Mouse (Mus musculus): ENCODE results near the gene Olfr1028. TPM values are rescaled to one million over a fixed set of nuclear protein-coding genes. Genes with fewer than 3 reads are reported as not detected.

Olfr1028 gene
- total and polyA plus RNA-seq, 3 experiments: not detected

GRCm38 (mm10) chr2:85978976-85979375 is 28.7 kb downstream of the Olfr1028 start, which contains the start of gene Olfr1030:
Gene Olfr1030 (plus strand): TSS chr2:85979276.
- TF ChIP-seq ZKSCAN1 (IDR thresholded peaks at IDR 0.05; ENCODE audit: borderline replicate concordance, low read depth, low read length) (no peak), SMC3 (IDR thresholded peaks at IDR 0.05; ENCODE audit: low read depth, low read length) (no peak), GABPA (IDR thresholded peaks at IDR 0.05; ENCODE audit: insufficient replicate concordance, low read depth, low read length) (no peak), POLR2AphosphoS2 (IDR thresholded peaks at IDR 0.05; ENCODE audit: low read depth, low read length) (no peak)
- H3K27me3 ChIP-seq (replicated peaks): no peaks in the 10 kb centered on the region
- H3K36me3 ChIP-seq (replicated peaks in 1 of 2; ENCODE audit: control insufficient read depth in 1 of 2, insufficient read depth in 1 of 2, low read length in 1 of 2): no peaks in the 10 kb centered on the region
- no peak within 1 kb of the TSS for H3K27ac ChIP-seq (ENCODE audit: insufficient read depth, low read depth)
- no peak within 1 kb of the TSS for H3K4me3 ChIP-seq (replicated peaks in 1 of 3; ENCODE audit: low read depth in 2 of 3, low read length in 2 of 3, poor library complexity in 1 of 3)
- no peaks in the 10 kb centered on the region for H3K4me1 ChIP-seq (ENCODE audit: control insufficient read depth in 1 of 2, insufficient read depth in 2 of 2)
- peaks cover 14% of the 10 kb centered on the region for H3K9me3 ChIP-seq (replicated peaks; ENCODE audit: low read length)
- in situ Hi-C loops (cut with MboI; ENCODE audit: low pct_ligation_motif_present, low pct_unique_long_range_greater_than_20kb, low sequenced_read_pairs) (no loop called here), dilution Hi-C loops (cut with MboI; ENCODE audit: extremely low pct_ligation_motif_present, extremely low pct_unique_long_range_greater_than_20kb, low sequenced_read_pairs) (no loop called here)
- no peaks in the 10 kb centered on the region for H3K79me2 ChIP-seq (replicated peaks; ENCODE audit: control insufficient read depth, extremely low read depth, insufficient read depth, poor library complexity, severe bottlenecking)
- DNase-seq (ENCODE audit: extremely low read depth): no peak
- H3K4me2 ChIP-seq (ENCODE audit: insufficient read depth, low read depth, poor library complexity, severe bottlenecking): no peak within 1 kb of the TSS
- H3K9ac ChIP-seq (ENCODE audit: insufficient read depth, low read depth): no peak within 1 kb of the TSS

- H3K36me3 ChIP-seq (replicated peaks in 1 of 2; ENCODE audit: control insufficient read depth in 1 of 2, insufficient read depth in 1 of 2, low read length in 1 of 2): no peaks in the 10 kb centered on the region
- no peaks in the 10 kb centered on the region for H3K79me2 ChIP-seq (replicated peaks; ENCODE audit: control insufficient read depth, extremely low read depth, insufficient read depth, poor library complexity, severe bottlenecking)
- no peaks in the 10 kb centered on the region for H3K4me1 ChIP-seq (ENCODE audit: control insufficient read depth in 1 of 2, insufficient read depth in 2 of 2)
- H3K4me2 ChIP-seq (ENCODE audit: insufficient read depth, low read depth, poor library complexity, severe bottlenecking): no peak within 1 kb of the TSS
- no peaks in the 10 kb centered on the region for H3K27me3 ChIP-seq (replicated peaks)
- H3K9ac ChIP-seq (ENCODE audit: insufficient read depth, low read depth): no peak within 1 kb of the TSS
- dilution Hi-C loops (cut with MboI; ENCODE audit: extremely low pct_ligation_motif_present, extremely low pct_unique_long_range_greater_than_20kb, low sequenced_read_pairs) (no loop called here), in situ Hi-C loops (cut with MboI; ENCODE audit: low pct_ligation_motif_present, low pct_unique_long_range_greater_than_20kb, low sequenced_read_pairs) (no loop called here)
- H3K9me3 ChIP-seq (replicated peaks; ENCODE audit: low read length): peaks cover 15% of the 10 kb centered on the region
- DNase-seq (ENCODE audit: extremely low read depth): no peak
- H3K4me3 ChIP-seq (replicated peaks in 1 of 3; ENCODE audit: low read depth in 2 of 3, low read length in 2 of 3, poor library complexity in 1 of 3): no peak within 1 kb of the TSS
- no peak for TF ChIP-seq HCFC1 (IDR thresholded peaks at IDR 0.05; ENCODE audit: low read depth, low read length)
- TF ChIP-seq ZMIZ1 (IDR thresholded peaks at IDR 0.05; ENCODE audit: low read depth, low read length): no peak
- no peak for TF ChIP-seq SMC3 (IDR thresholded peaks at IDR 0.05; ENCODE audit: low read depth, low read length)
- TF ChIP-seq MYC (IDR thresholded peaks at IDR 0.05; ENCODE audit: low read depth, low read length): no peak
- TF ChIP-seq ETS1 (conservative IDR thresholded peaks at IDR 0.05; ENCODE audit: low read depth, low read length): no peak
- no peak for TF ChIP-seq USF2 (conservative IDR thresholded peaks at IDR 0.05; ENCODE audit: low read depth, low read length)
- no peak for TF ChIP-seq JUND (conservative IDR thresholded peaks at IDR 0.05; ENCODE audit: low read depth, low read length)
- TF ChIP-seq POLR2A (IDR thresholded peaks at IDR 0.05; ENCODE audit: low read depth, low read length): no peak
- no peak for TF ChIP-seq MAFK (IDR thresholded peaks at IDR 0.05; ENCODE audit: insufficient replicate concordance, low read length)
- TF ChIP-seq USF1 (IDR thresholded peaks at IDR 0.05; ENCODE audit: low read depth, low read length): no peak
- no peak for TF ChIP-seq EP300 (IDR thresholded peaks at IDR 0.05; ENCODE audit: low read length)
- no peak for TF ChIP-seq TCF12 (IDR thresholded peaks at IDR 0.05; ENCODE audit: low read depth, low read length)
- no peak for TF ChIP-seq RAD21 (IDR thresholded peaks at IDR 0.05; ENCODE audit: low read depth, low read length)
- no peak for TF ChIP-seq BHLHE40 (IDR thresholded peaks at IDR 0.05; ENCODE audit: low read depth, low read length)
- no peak within 1 kb of the TSS for H3K27ac ChIP-seq (ENCODE audit: insufficient read depth, low read depth)
Observed at GRCm38 (mm10) chr2:85990004-85990403, 39.8 kb downstream of the Olfr1028 start, which contains the start of gene Olfr1031. Gene Olfr1031 (plus strand): TSS chr2:85990304.

Other genes with a start within 250 kb of the Olfr1028 start
Only the 20 nearest of the 28 such genes appear.
- not detected in 2 replicates for gene Olfr1013, start 183.3 kb upstream of the Olfr1028 start, total RNA-seq (2012; rRNA removed)
- not detected in 2 replicates for gene Olfr1013, start 183.3 kb upstream of the Olfr1028 start, total RNA-seq (2014; rRNA removed)
- gene Olfr1013, start 183.3 kb upstream of the Olfr1028 start, polyA plus RNA-seq (2012; ENCODE audit: insufficient read length, low read depth): not detected in 2 replicates
- gene Olfr1014, start 177.7 kb upstream of the Olfr1028 start, total RNA-seq (2012; rRNA removed): not detected in 2 replicates
- not detected in 2 replicates for gene Olfr1014, start 177.7 kb upstream of the Olfr1028 start, total RNA-seq (2014; rRNA removed)
- not detected in 2 replicates for gene Olfr1014, start 177.7 kb upstream of the Olfr1028 start, polyA plus RNA-seq (2012; ENCODE audit: insufficient read length, low read depth)
- not detected in 2 replicates for gene Olfr1015, start 168.4 kb upstream of the Olfr1028 start, total RNA-seq (2012; rRNA removed)
- gene Olfr1015, start 168.4 kb upstream of the Olfr1028 start, total RNA-seq (2014; rRNA removed): not detected in 2 replicates
- not detected in 2 replicates for gene Olfr1015, start 168.4 kb upstream of the Olfr1028 start, polyA plus RNA-seq (2012; ENCODE audit: insufficient read length, low read depth)
- gene Olfr1016, start 147.9 kb upstream of the Olfr1028 start, total RNA-seq (2012; rRNA removed): not detected in 2 replicates
- gene Olfr1016, start 147.9 kb upstream of the Olfr1028 start, total RNA-seq (2014; rRNA removed): not detected in 2 replicates
- gene Olfr1016, start 147.9 kb upstream of the Olfr1028 start, polyA plus RNA-seq (2012; ENCODE audit: insufficient read length, low read depth): not detected in 2 replicates
- gene Olfr1018, start 132.0 kb upstream of the Olfr1028 start, total RNA-seq (2012; rRNA removed): not detected in 2 replicates
- gene Olfr1018, start 132.0 kb upstream of the Olfr1028 start, total RNA-seq (2014; rRNA removed): not detected in 2 replicates
- not detected in 2 replicates for gene Olfr1018, start 132.0 kb upstream of the Olfr1028 start, polyA plus RNA-seq (2012; ENCODE audit: insufficient read length, low read depth)
- gene Olfr1019, start 105.0 kb upstream of the Olfr1028 start, total RNA-seq (2012; rRNA removed): not detected in 2 replicates
- not detected in 2 replicates for gene Olfr1019, start 105.0 kb upstream of the Olfr1028 start, total RNA-seq (2014; rRNA removed)
- not detected in 2 replicates for gene Olfr1019, start 105.0 kb upstream of the Olfr1028 start, polyA plus RNA-seq (2012; ENCODE audit: insufficient read length, low read depth)
- not detected in 2 replicates for gene Olfr1020, start 103.4 kb upstream of the Olfr1028 start, total RNA-seq (2012; rRNA removed)
- not detected in 2 replicates for gene Olfr1020, start 103.4 kb upstream of the Olfr1028 start, total RNA-seq (2014; rRNA removed)
- not detected in 2 replicates for gene Olfr1020, start 103.4 kb upstream of the Olfr1028 start, polyA plus RNA-seq (2012; ENCODE audit: insufficient read length, low read depth)
- not detected in 2 replicates for gene Olfr1022, start 81.8 kb upstream of the Olfr1028 start, total RNA-seq (2012; rRNA removed)
- gene Olfr1022, start 81.8 kb upstream of the Olfr1028 start, total RNA-seq (2014; rRNA removed): not detected in 2 replicates
- gene Olfr1022, start 81.8 kb upstream of the Olfr1028 start, polyA plus RNA-seq (2012; ENCODE audit: insufficient read length, low read depth): not detected in 2 replicates
- gene Olfr1023, start 64.8 kb upstream of the Olfr1028 start, total RNA-seq (2012; rRNA removed): not detected in 2 replicates
- gene Olfr1023, start 64.8 kb upstream of the Olfr1028 start, total RNA-seq (2014; rRNA removed): not detected in 2 replicates
- gene Olfr1023, start 64.8 kb upstream of the Olfr1028 start, polyA plus RNA-seq (2012; ENCODE audit: insufficient read length, low read depth): not detected in 2 replicates
- not detected in 2 replicates for gene Olfr1024, start 45.4 kb upstream of the Olfr1028 start, total RNA-seq (2012; rRNA removed)
- gene Olfr1024, start 45.4 kb upstream of the Olfr1028 start, total RNA-seq (2014; rRNA removed): not detected in 2 replicates
- gene Olfr1024, start 45.4 kb upstream of the Olfr1028 start, polyA plus RNA-seq (2012; ENCODE audit: insufficient read length, low read depth): not detected in 2 replicates
- gene Olfr1025-ps1, start 35.2 kb upstream of the Olfr1028 start, total RNA-seq (2012; rRNA removed): not detected in 2 replicates
- gene Olfr1025-ps1, start 35.2 kb upstream of the Olfr1028 start, total RNA-seq (2014; rRNA removed): not detected in 2 replicates
- not detected in 2 replicates for gene Olfr1025-ps1, start 35.2 kb upstream of the Olfr1028 start, polyA plus RNA-seq (2012; ENCODE audit: insufficient read length, low read depth)
- not detected in 2 replicates for gene Olfr1026, start 28.9 kb upstream of the Olfr1028 start, total RNA-seq (2012; rRNA removed)
- not detected in 2 replicates for gene Olfr1026, start 28.9 kb upstream of the Olfr1028 start, total RNA-seq (2014; rRNA removed)
- gene Olfr1026, start 28.9 kb upstream of the Olfr1028 start, polyA plus RNA-seq (2012; ENCODE audit: insufficient read length, low read depth): not detected in 2 replicates
- not detected in 2 replicates for gene Olfr1029, start 23.5 kb downstream of the Olfr1028 start, total RNA-seq (2012; rRNA removed)
- gene Olfr1029, start 23.5 kb downstream of the Olfr1028 start, total RNA-seq (2014; rRNA removed): not detected in 2 replicates
- not detected in 2 replicates for gene Olfr1029, start 23.5 kb downstream of the Olfr1028 start, polyA plus RNA-seq (2012; ENCODE audit: insufficient read length, low read depth)
- not detected in 2 replicates for gene Olfr1030, start 28.8 kb downstream of the Olfr1028 start, total RNA-seq (2012; rRNA removed)
- gene Olfr1030, start 28.8 kb downstream of the Olfr1028 start, total RNA-seq (2014; rRNA removed): not detected in 2 replicates
- not detected in 2 replicates for gene Olfr1030, start 28.8 kb downstream of the Olfr1028 start, polyA plus RNA-seq (2012; ENCODE audit: insufficient read length, low read depth)
- not detected in 2 replicates for gene Olfr1031, start 39.9 kb downstream of the Olfr1028 start, total RNA-seq (2012; rRNA removed)
- not detected in 2 replicates for gene Olfr1031, start 39.9 kb downstream of the Olfr1028 start, total RNA-seq (2014; rRNA removed)
- not detected in 2 replicates for gene Olfr1031, start 39.9 kb downstream of the Olfr1028 start, polyA plus RNA-seq (2012; ENCODE audit: insufficient read length, low read depth)
- gene Olfr1032, start 55.1 kb downstream of the Olfr1028 start, total RNA-seq (2012; rRNA removed): not detected in 2 replicates
- gene Olfr1032, start 55.1 kb downstream of the Olfr1028 start, total RNA-seq (2014; rRNA removed): not detected in 2 replicates
- not detected in 2 replicates for gene Olfr1032, start 55.1 kb downstream of the Olfr1028 start, polyA plus RNA-seq (2012; ENCODE audit: insufficient read length, low read depth)
- gene Olfr1033, start 70.2 kb downstream of the Olfr1028 start, total RNA-seq (2012; rRNA removed): not detected in 2 replicates
- not detected in 2 replicates for gene Olfr1033, start 70.2 kb downstream of the Olfr1028 start, total RNA-seq (2014; rRNA removed)
- gene Olfr1033, start 70.2 kb downstream of the Olfr1028 start, polyA plus RNA-seq (2012; ENCODE audit: insufficient read length, low read depth): not detected in 2 replicates
- gene Olfr1034, start 95.4 kb downstream of the Olfr1028 start, total RNA-seq (2012; rRNA removed): not detected in 2 replicates
- gene Olfr1034, start 95.4 kb downstream of the Olfr1028 start, total RNA-seq (2014; rRNA removed): not detected in 2 replicates
- gene Olfr1034, start 95.4 kb downstream of the Olfr1028 start, polyA plus RNA-seq (2012; ENCODE audit: insufficient read length, low read depth): not detected in 2 replicates
- not detected in 2 replicates for gene Olfr1036, start 123.6 kb downstream of the Olfr1028 start, total RNA-seq (2012; rRNA removed)
- not detected in 2 replicates for gene Olfr1036, start 123.6 kb downstream of the Olfr1028 start, total RNA-seq (2014; rRNA removed)
- not detected in 2 replicates for gene Olfr1036, start 123.6 kb downstream of the Olfr1028 start, polyA plus RNA-seq (2012; ENCODE audit: insufficient read length, low read depth)
- not detected in 2 replicates for gene Olfr1037, start 136.9 kb downstream of the Olfr1028 start, total RNA-seq (2012; rRNA removed)
- not detected in 2 replicates for gene Olfr1037, start 136.9 kb downstream of the Olfr1028 start, total RNA-seq (2014; rRNA removed)
- gene Olfr1037, start 136.9 kb downstream of the Olfr1028 start, polyA plus RNA-seq (2012; ENCODE audit: insufficient read length, low read depth): not detected in 2 replicates